Mouse (Mus musculus) cerebellum, adult 2 months (tissue): ENCODE measurements around the gene Per1.

Source experiments
- CTCF ChIP-seq: fragments of 200-500 bp; IDR thresholded peaks from 2 replicates; pipeline ENCODE4 v1.5.1; 2011; ENCODE audit warnings: low read depth, mild to moderate bottlenecking, control low read depth, low read length, moderate library complexity, borderline replicate concordance; ENCODE audit not compliant: insufficient read depth
- POLR2A ChIP-seq: fragments of 200-500 bp; IDR thresholded peaks from 2 replicates; pipeline ENCODE4 v1.6.1; 2011; ENCODE audit warnings: low read length, control low read depth, borderline replicate concordance; ENCODE audit not compliant: insufficient read depth

DNA sequence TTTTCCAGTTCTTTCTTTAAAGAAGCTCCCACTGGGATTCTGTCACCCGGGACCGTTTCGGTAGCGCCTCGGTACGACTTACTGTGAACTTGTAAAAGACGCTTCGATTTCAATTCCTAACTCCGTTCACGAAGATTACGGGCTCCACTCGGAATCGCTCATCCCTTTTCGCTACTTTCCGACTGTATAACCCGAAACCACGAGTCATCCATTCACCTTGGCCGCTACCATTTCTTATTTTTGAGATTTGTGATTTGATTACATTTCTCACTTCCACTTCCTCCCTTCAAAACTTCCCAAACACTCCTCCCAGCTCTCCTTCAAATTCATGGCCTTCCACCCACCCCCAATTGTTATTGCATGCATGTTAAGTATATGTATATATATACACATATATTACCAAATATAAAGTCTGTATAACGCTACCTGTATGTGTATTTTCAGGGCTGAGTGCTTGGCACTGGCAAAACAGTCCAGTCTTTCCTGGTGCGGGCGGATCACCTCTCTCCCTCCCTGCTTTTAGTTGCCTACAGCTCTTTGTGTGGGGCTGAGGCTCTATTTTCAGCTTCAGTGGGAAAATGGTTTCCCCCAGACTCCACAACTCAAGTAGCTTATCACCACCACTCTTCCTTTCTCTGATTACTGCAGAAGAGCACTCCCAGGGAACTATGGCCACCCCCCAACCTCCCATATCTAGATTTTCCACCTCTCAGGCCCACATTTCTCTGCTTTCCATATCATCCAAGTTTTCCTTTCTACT is 16.2 kb downstream of the Per1 start:
- TF ChIP-seq CTCF (no peak), POLR2A (no peak)
